Mouse (Mus musculus): ENCODE measurements around the gene Sirt7. TPM values are rescaled to one million over a fixed set of nuclear protein-coding genes. Genes with fewer than 3 reads are reported as not detected.

Gene Sirt7
- 1 to 10 TPM; 6.9 to 8.9 TPM for total RNA-seq (2021)
- long read RNA-seq, experiment 1, transcript Sirt7-201 (10 exons, 1,727 nt), result major isoform, 6 of 15 reads
- long read RNA-seq, experiment 1, partial matches to known transcripts, result 4 of 15 reads
- long read RNA-seq, experiment 1, other reads (novel, unspliced or antisense), result 5 of 15 reads
- long read RNA-seq, experiment 2, partial matches to known transcripts, result 2 of 9 reads
- long read RNA-seq, experiment 2, other reads (novel, unspliced or antisense), result 3 of 9 reads

- DNase-seq, result no peak
Measured at GRCm38 (mm10) chr11:120625152-120625775, at the start of gene Sirt7. Sirt7 (minus strand) TSS chr11:120625240.

- DNase-seq, result no peak
Measured at GRCm38 (mm10) chr11:120673594-120674122, 48.6 kb upstream of the Sirt7 start.

GRCm38 (mm10) chr11:120672687-120673593 lies 47.9 kb upstream of the Sirt7 start, which contains the start of gene Aspscr1:
Aspscr1 (plus strand) TSS chr11:120672973.
- DNase-seq, result peak; percentile 96 to 97

- peak in 1 of 2 experiments; percentile 63 for DNase-seq
Measured at GRCm38 (mm10) chr11:120666617-120667016, 41.6 kb upstream of the Sirt7 start.

GRCm38 (mm10) chr11:120665406-120665805 lies 40.4 kb upstream of the Sirt7 start:
- peak; percentile 79 to 87 for DNase-seq

GRCm38 (mm10) chr11:120663714-120664113 lies 38.7 kb upstream of the Sirt7 start:
- no peak for DNase-seq

- DNase-seq, result no peak
Measured at GRCm38 (mm10) chr11:120662759-120663158, 37.7 kb upstream of the Sirt7 start.

- DNase-seq, result no peak
Measured at GRCm38 (mm10) chr11:120661076-120661460, 36.0 kb upstream of the Sirt7 start, which contains the start of gene Notum. Notum (minus strand) TSS chr11:120661175.

- DNase-seq, result peak in 1 of 2 experiments; percentile 27
Measured at GRCm38 (mm10) chr11:120660301-120661075, 35.4 kb upstream of the Sirt7 start.

GRCm38 (mm10) chr11:120659509-120660300 lies 34.7 kb upstream of the Sirt7 start:
- DNase-seq, result no peak

GRCm38 (mm10) chr11:120658876-120659410 lies 33.9 kb upstream of the Sirt7 start:
- peak; percentile 77 to 90 for DNase-seq

GRCm38 (mm10) chr11:120657301-120657700 lies 32.3 kb upstream of the Sirt7 start:
- no peak for DNase-seq

GRCm38 (mm10) chr11:120654741-120655140 lies 29.7 kb upstream of the Sirt7 start:
- DNase-seq, result no peak

- no peak for DNase-seq
Measured at GRCm38 (mm10) chr11:120651872-120652271, 26.8 kb upstream of the Sirt7 start.

GRCm38 (mm10) chr11:120648001-120648476 lies 23.0 kb upstream of the Sirt7 start, which contains the start of gene Myadml2:
Myadml2 (minus strand) TSS chr11:120648158.
- DNase-seq, result peak; percentile 72

- no peak for DNase-seq
Measured at GRCm38 (mm10) chr11:120647047-120647830, 22.2 kb upstream of the Sirt7 start.

- DNase-seq, result peak; percentile 96 to 97
Measured at GRCm38 (mm10) chr11:120643601-120643987, 18.6 kb upstream of the Sirt7 start, which contains the start of gene Pycr1. Pycr1 (minus strand) TSS chr11:120643769.

- DNase-seq, result no peak
Measured at GRCm38 (mm10) chr11:120642939-120643600, 18.0 kb upstream of the Sirt7 start.

GRCm38 (mm10) chr11:120641869-120642268 lies 16.8 kb upstream of the Sirt7 start:
- DNase-seq, result no peak

All from heart, adult 18-20 months (tissue).